ENCODE assay signal across 7 mouse cellular contexts in genomic region chr3:57511816-57512586, GRCm38 (mm10).
DNase-seq lines count a peak whose midpoint lies in the region; ATAC-seq lines count a peak whose summit lies in the region.

No protein-coding gene starts in this region.

- H3K4me1 ChIP-seq in neural tube, embryonic 15.5 days = peaks cover 6% of the 10 kb centered on the region; the same call in 1 of the 2 replicates
- H3K4me1 ChIP-seq in midbrain, embryonic 10.5 days = peaks cover 5% of the 10 kb centered on the region; the same call in 1 of the 2 replicates

- H3K4me2 ChIP-seq in neural tube, embryonic 15.5 days = peak overlapping the region; percentile 23

- ATAC-seq in neural tube, embryonic 15.5 days (ENCODE audit: low FRiP score) = no peak

- H3K27ac ChIP-seq in neural tube, embryonic 15.5 days (replicated peaks) = no peak overlapping the region
- no peak overlapping the region for H3K27ac ChIP-seq in midbrain, embryonic 10.5 days (replicated peaks)

- peak; percentile 53 for DNase-seq in kidney, postnatal 10 days
- DNase-seq in kidney, adult 11 months = no peak
- DNase-seq in adipocyte (ENCODE audit: low spot score) = peak; percentile 70
- DNase-seq in brain, adult 2 months (ENCODE audit: low read depth, low spot score) = peak; percentile 41
- DNase-seq in MN1 (ENCODE audit: low spot score) = no peak
- DNase-seq in midbrain, embryonic 10.5 days (ENCODE audit: low spot score) = no peak

- H3K9me3 ChIP-seq in neural tube, embryonic 15.5 days (replicated peaks) = no peaks in the 10 kb centered on the region
- no peaks in the 10 kb centered on the region for H3K9me3 ChIP-seq in midbrain, embryonic 10.5 days (replicated peaks)

- H3K27me3 ChIP-seq in neural tube, embryonic 15.5 days (replicated peaks) = no peaks in the 10 kb centered on the region
- H3K27me3 ChIP-seq in midbrain, embryonic 10.5 days (ENCODE audit: low read depth, poor library complexity, severe bottlenecking) = no peaks in the 10 kb centered on the region

- no peak overlapping the region for H3K4me3 ChIP-seq in neural tube, embryonic 15.5 days (replicated peaks)
- H3K4me3 ChIP-seq in midbrain, embryonic 10.5 days = no peak overlapping the region

- WGBS in neural tube, embryonic 15.5 days = 62% methylated on average over 18 of the region's 18 CpGs
- WGBS in midbrain, embryonic 10.5 days = 81% methylated on average over 18 of the region's 18 CpGs

- H3K9ac ChIP-seq in neural tube, embryonic 15.5 days (replicated peaks) = no peak overlapping the region

- no peaks in the 10 kb centered on the region for H3K36me3 ChIP-seq in neural tube, embryonic 15.5 days
- H3K36me3 ChIP-seq in midbrain, embryonic 10.5 days = no peaks in the 10 kb centered on the region

Comparison
In these comparisons a context has a peak if more than half of its experiments do, and no peak if none do; other contexts are left out.
1. DNase-seq: peak in kidney, postnatal 10 days (single experiment), adipocyte (single experiment) and brain, adult 2 months (single experiment); none in kidney, adult 11 months (single experiment), MN1 (single experiment) and midbrain, embryonic 10.5 days (single experiment).